Mouse (Mus musculus) layer of hippocampus, adult 9-10 months (tissue): ENCODE measurements at regions not wholly inside any gene's neighbourhood (a gene's known extent, or its start where the extent isn't known, plus 50 kb on each side); places are given as distances from the start of the nearest gene placed in this dataset.

Source experiments
- DNase-seq: peaks from one replicate; pipeline ENCODE4 v3.0.0; 2022; ENCODE audit warnings: low spot score

DNA sequence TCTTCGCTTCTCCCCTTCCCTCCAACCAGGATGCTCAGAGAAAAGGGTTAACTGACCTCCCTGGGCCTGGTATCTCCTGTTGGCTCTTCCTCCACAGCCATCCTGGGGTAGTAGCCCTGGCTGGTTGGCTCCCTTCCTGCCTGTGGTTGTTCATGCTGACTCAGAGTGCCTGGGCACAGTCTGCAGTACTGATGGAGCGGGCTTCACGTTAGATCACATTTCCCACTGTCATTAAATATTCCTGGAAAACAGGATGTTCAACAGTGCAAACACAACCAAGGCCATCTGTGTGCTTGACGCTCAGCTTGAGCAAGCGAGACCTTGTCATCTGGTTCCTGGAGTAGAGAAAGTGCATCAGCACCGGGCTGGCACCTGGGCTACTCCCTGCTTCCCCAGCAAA, 53.6 kb upstream of the Spdye4c start:
- DNase-seq, result no peak

DNA sequence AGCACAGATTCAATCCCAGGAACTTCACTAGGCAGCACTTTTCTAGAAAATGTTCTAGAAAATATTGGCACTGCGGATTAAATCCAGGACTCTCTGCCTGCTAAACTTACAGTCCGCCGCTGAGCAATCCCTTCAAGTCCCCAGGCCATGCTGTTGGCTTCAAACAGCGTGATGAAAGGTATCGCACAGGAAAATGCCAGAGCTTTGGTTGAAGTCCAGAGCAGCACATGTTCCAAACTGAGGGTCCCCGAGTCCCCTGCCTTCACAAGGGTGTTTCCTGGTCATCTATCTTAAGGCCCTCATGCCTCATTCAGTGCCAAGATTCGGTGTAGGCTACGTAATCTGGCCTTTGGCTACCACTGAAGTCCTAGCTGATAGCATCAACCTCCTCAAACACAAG, 52.3 kb upstream of the Spdye4c start:
- no peak for DNase-seq
